Mouse (Mus musculus) brain, embryonic 18.5 days (tissue): ENCODE results near the gene Tagln2.

Experiments
- DNase-seq: peaks from one replicate; pipeline ENCODE4 v3.0.0-alpha.2; 2012; ENCODE audit warnings: low read depth, low spot score

Tagln2 gene

GRCm38 (mm10) chr1:172481111-172481510, 18.7 kb upstream of the Tagln2 start:
- no peak for DNase-seq

DNA sequence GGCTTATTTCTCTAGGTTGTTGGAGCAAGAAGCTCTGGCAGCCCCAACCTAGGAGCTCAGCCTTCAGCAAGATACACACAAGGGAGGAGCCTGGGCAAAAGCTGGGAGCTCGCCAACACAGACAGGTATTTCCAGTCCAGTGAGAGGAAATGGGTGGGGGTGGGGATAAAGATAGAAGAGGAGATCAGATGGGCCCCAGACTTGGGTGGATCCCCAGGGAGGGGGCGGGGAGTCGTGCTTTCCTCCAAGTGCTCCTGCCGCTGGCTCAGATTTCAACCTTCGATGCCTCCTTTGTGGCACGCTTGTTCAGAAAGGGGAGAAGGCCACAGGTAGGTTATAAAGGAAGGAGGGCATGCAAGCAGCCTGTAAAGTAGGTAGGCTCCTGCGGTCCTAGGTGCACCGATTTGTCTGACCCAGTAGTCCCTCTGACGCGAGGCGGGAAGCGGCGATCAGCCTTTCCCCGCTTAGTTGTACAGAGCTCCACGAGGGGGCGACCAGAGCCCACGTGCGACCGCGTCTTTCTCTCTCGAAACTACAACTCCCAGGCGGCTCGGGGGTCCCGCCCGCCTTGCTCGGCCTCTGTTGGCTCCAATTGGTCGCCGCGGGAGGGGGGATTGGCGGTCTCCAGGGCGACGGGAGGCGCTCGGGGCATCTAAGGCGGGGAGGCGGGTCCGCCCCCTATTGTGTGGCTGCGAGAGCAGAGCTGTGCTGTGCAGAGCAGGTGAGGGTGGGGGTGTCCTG, 18.1 kb upstream of the Tagln2 start, which contains the start of gene Igsf9:
Igsf9 (plus strand) TSS at position 249 of the 741 bp plus-strand sequence.
- peak; percentile 93 for DNase-seq

DNA sequence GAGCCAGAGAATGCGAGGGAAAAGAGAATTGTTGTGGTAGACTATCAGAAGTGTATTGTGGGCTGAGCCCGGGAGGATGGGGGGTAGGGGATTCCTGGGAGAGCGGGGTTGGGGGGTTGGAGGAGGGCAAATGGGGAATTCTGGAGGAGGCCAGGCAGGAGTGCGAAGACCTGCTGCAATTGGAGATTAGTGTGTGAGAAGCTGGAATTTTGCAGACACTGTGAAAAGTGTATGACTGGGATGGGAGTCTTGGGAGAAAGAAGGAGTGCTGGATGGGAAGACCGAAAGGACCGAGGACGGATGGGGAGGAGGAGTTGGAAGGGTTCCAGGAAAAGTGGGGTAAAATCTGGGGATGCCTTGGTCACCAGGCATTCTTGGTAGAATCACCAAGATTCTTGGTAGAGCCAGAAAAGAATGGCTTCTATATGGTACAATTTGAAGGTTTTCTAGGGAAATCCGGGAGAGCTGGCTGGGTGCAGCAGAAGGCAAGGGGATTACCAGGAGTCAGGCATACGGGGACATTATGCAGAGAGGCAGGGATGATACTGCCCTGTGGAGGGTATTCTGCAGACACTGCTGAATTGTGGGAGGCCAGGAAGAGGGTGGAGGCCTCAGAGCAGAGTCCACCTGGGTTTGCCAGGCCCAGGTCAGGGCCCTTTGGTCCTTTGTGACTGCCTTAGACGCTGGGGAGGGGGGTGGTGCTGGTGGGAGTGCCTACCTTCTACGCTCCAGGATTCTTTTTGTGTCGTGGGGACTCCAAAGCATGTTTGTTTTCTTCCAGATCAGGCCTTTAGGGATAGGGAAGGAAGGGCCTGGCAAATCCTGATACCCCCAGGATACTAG, 17.1 kb upstream of the Tagln2 start:
- DNase-seq: no peak

- no peak for DNase-seq
These were observed 16.5 kb upstream of the Tagln2 start for GRCm38 (mm10) chr1:172483361-172483660.

DNA sequence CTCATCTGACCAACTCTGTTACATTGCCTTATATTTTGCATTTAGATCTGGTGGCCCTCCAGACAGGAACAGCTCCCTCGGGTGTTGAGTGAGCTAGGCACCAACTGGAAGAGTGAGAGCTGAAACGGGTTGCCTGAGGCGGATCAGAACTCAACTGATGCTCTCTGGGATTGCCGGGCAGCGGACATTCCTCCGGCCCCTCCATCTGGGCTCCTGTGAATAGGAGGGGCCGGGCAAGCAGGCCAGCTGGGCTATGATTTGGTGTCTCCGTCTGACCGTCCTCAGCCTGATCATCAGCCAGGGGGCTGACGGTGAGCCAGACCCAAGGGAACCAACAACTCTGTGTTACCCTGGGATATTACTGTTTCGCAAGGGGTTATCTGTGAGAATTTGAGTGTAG, 15.6 kb upstream of the Tagln2 start:
- no peak for DNase-seq

GRCm38 (mm10) chr1:172484671-172485070, 15.2 kb upstream of the Tagln2 start:
- DNase-seq: no peak

DNA sequence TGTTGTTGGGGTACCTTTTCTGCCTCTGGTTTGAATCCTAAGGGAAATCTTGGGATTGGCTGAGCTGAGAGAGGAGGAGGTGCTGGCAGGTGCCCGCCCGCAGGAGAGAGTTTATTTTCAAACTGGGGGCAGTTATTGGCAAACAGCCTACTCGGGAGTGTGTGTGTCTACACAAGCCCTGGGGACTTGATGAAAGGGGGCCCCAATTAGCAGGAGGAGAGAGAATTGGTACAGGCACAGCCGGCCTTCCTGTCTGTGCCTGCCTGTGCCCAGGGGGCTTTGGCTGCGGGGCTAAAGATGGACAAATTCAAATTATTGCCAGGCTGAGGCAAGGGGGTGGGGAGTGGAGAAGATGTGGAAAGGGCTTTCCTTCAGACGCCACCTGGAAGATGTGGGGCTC, 14.0 kb upstream of the Tagln2 start:
- no peak for DNase-seq

- DNase-seq: no peak
These were observed 13.6 kb upstream of the Tagln2 start for GRCm38 (mm10) chr1:172486236-172486635.

DNA sequence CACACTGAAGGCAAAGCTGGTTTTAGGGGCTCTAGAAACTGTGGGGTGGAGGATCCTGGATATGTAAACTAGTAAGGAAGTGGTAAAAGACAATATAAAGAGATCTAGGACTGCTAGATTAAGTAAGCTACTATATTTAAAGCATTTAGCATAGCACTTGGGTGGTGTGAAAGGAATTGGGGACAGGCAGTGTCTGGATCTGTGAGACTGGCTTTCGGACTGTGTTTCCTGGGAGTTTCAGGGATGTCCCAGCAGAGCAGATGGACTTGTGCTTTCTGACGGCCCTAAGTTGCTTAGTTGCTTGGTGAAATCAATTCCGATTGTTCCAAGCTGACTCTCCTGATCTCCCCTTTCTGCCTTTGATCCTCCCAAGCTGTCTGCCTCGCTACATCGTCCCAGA, 13.2 kb upstream of the Tagln2 start:
- DNase-seq: no peak

DNA sequence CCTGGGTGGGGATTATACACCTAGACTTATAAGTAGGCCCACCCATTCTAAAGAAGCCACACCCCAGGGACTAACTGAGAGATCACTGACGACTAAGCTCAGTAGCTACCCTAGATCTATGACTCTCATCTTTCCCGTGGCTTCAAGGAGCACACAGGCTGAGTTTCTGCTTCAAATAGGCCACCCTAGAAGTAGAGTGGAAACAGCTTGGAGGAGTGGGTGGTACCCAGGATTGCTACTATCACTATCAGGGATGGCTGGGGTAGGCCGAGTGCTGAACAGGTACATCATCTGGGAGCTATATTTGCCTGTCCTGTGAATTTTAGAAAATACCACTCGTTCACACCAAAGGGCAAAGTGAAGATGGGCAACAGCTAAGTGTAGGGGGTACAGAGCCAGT, 12.0 kb upstream of the Tagln2 start:
- no peak for DNase-seq

DNA sequence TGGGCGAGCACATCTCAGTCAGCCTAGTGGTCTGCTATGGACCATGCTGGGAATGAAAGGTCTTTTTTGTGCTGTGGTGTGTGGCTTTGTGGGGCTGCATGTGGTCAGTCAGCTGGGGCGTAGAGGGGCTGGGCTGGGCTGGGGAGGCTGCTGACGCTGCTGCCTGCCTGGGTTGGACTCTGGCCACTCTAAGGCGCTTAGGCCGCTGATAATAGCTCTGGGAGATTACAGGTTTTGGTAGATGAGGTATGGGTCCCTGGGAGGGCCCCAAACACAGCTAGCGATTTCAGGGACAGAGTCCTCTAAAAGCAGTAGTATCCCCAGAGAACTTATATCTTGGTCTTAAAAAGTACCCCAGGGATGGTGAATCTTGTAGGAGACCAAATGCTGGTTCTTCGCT, 11.0 kb upstream of the Tagln2 start:
- DNase-seq: no peak

- no peak for DNase-seq
These were observed 10.1 kb upstream of the Tagln2 start for GRCm38 (mm10) chr1:172489585-172490250.

DNA sequence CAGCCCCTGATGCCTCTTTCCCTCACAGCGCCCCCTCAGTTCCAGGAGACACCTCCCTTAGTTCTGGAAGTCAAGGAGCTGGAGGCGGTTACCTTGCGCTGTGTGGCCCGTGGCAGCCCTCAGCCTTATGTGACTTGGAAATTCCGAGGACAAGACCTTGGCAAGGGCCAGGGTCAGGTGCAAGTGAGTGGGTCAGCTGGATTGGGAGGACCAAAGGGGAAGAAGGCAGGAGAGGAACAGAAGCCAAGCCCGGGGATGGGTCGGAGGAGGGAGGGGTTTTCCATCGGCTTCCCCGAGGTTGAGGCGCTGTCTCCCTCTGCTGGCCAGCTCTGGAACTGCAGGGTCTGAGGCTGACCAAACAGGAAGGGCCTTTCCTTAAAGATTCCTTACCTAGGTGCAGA, 9.6 kb upstream of the Tagln2 start:
- no peak for DNase-seq

DNA sequence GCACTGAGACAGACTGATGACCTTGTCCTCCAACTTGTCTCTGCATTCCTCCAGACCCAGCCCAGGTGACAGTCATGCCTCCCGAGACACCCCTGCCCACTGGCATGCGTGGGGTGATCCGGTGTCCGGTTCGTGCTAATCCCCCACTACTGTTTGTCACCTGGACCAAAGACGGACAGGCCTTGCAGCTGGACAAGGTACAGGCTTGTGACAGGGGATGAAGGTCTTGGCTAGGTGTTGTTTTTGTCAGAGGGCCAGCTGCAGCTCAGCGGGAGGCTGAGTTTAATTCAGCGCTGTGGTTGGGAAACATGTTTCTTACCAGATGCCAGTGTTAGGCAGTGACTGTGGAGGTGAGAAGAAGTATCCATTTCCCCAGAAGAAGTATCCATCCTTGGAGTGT, 7.8 kb upstream of the Tagln2 start:
- DNase-seq: no peak

DNA sequence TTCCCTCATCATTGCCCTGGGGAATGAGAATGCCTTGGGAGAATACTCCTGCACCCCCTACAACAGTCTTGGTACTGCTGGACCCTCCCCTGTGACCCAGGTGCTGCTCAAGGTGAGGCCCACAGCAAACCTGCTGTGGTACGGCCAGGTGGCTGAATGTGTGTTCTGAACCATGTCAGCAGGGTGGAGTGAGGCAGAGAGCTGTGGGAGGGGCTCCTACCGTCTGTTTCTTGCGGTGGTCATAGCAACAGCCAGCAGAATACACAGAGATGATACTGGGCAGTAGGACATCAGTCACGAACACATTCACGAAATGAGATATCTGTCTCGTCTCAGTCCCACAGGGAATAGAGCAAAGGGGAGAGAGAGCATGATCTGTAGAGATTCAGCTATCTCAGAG, 6.3 kb upstream of the Tagln2 start:
- no peak for DNase-seq

GRCm38 (mm10) chr1:172496030-172496429, 3.8 kb upstream of the Tagln2 start:
- DNase-seq: no peak

DNA sequence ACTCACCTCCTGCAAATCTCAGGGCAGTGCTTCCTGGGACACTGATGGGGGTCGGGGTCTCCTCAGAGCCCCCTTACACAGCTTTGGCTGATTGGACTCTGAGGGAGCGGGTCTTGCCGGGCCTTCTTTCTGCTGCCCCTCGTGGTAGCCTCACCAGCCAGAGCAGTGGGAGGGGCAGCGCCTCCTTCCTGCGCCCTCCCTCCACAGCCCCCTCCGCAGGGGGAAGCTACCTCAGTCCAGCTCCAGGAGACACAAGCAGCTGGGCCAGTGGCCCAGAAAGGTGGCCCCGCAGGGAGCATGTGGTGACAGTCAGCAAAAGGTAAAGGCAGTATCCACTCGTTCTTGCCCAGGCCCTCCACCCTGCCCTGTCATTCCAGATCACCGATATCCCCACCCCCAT, 2.4 kb upstream of the Tagln2 start:
- DNase-seq: no peak

DNA sequence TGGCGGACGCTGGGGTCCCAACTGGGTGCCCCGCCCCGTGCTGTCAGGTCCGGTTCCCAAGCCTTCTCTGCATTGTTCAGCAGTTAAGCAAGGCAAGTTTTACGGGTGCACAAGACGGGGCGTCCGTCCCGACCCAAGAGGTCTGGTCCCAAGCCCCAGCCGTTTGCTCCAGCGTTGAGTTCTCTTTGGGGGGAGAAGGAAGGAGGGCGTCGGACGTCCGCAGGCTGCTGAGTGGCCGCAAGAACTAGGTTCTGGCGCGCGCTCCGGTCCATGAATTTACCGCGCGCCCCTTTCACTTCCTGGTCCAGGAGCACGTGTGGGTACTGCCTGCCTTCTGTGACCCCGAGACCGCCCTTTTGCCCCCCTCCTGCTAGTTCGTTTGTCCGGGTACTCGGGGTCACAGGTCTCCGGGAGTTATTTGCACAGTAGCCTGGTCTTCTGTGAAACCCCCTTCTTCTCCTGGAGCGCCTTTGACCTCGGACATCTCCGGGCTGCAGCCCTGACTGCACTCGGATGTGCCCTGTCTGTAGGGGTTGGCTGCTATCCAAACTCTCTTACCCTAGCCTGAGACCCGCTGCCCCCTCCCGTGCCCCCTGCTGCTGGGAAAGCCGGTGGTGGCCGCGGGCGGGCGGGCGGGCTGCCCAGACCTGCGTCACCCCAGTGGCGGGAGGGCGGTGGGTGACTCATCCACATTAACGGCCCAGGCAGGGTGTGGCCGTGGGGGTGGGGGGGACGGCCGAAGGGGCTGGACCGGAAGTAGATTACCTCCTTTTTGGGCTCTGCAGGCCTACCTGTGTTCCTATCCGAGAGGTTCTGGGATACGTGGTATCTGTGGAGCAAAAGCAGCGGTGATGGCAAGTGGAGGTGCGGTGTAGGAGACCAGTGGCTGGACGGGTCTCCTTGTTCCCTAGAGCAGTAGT, 864 bp downstream of the Tagln2 start:
- no peak for DNase-seq

- no peak for DNase-seq
These were observed 1.7 kb downstream of the Tagln2 start for GRCm38 (mm10) chr1:172501371-172502144.

DNA sequence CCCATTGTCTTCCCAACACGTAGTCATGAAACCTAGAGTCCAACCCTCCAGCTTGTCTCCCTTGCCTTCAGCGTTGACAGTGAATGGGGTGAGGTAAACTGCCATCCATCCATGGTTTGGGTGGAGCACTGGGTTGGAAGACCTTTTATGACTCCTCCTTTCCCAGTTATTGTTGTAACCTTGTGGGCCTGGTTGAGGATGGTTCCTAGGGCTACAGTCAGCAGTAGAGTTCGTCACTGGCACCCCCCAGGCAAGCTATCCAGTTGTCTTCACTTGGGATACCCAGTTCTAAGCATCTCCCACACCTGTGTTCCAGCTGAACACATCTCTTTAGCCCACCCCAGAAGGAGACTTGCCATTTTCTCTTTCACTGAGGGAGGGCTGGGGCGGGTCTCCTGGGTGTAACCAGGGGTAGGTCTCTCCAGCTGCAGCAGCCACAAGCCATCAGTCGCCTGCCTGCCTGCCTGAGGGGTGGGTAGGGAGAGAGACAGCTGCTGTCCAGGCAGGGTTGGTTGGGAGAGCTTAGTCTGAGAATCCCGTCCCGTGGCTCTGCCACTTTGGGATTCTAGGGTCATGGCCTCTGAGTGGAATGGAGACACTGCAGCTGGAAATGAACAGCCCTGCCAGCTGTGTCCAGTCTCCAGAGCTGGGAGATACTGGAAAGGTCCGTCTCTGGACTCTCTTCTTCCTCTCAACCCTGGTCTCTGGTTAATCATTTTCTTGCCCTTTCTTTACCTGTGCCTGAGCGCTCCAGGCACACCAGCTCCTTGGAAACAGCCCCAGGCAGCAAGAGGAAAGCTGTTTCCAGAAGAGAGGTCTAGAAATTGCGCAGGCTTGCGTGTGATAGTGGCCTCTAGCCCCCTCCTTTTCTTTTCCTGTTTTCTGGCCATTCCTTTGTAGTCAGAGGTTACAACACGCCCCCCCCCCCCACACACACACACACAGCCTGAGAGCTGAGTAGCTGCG, 2.6 kb downstream of the Tagln2 start:
- no peak for DNase-seq
